Mouse (Mus musculus): Measurements from ENCODE around the gene Fgfr2. TPM values are rescaled to one million over a fixed set of nuclear protein-coding genes. Genes with fewer than 3 reads are reported as not detected.
A peak's percentile ranks its signal among the peaks of the same experiment; 100 is the strongest.

The Fgfr2 gene
- polyA plus RNA-seq, 1 experiment, result 59.9 TPM

- no peak for TF ChIP-seq POLR2A (IDR thresholded peaks at IDR 0.05; ENCODE audit: low read depth, low read length)
- no peak for TF ChIP-seq CTCF (IDR thresholded peaks at IDR 0.05; ENCODE audit: borderline replicate concordance, insufficient read depth, low read length)
- no peak overlapping the region for H3K4me3 ChIP-seq (ENCODE audit: insufficient read depth, low read length)
- no peak overlapping the region for H3K27ac ChIP-seq (ENCODE audit: insufficient read depth, low read length)
- no peaks in the 10 kb centered on the region; the same call in 1 of the 2 replicates for H3K4me1 ChIP-seq (ENCODE audit: control insufficient read depth, insufficient read depth, low read length)
Observed at GRCm38 (mm10) chr7:132169419-132170169, 953.6 kb downstream of the Fgfr2 start.

GRCm38 (mm10) chr7:132167239-132167638, 955.9 kb downstream of the Fgfr2 start:
- Histone ChIP-seq H3K4me1 (ENCODE audit: control insufficient read depth, insufficient read depth, low read length) (no peaks in the 10 kb centered on the region; the same call in 1 of the 2 replicates), H3K27ac (ENCODE audit: insufficient read depth, low read length) (no peak overlapping the region), H3K4me3 (ENCODE audit: insufficient read depth, low read length) (no peak overlapping the region)
- no peak for TF ChIP-seq POLR2A (IDR thresholded peaks at IDR 0.05; ENCODE audit: low read depth, low read length)
- TF ChIP-seq CTCF (IDR thresholded peaks at IDR 0.05; ENCODE audit: borderline replicate concordance, insufficient read depth, low read length), result no peak

- Histone ChIP-seq H3K4me1 (ENCODE audit: control insufficient read depth, insufficient read depth, low read length) (no peaks in the 10 kb centered on the region), H3K27ac (ENCODE audit: insufficient read depth, low read length) (no peak overlapping the region), H3K4me3 (ENCODE audit: insufficient read depth, low read length) (no peak overlapping the region)
- TF ChIP-seq POLR2A (IDR thresholded peaks at IDR 0.05; ENCODE audit: low read depth, low read length) (no peak), CTCF (IDR thresholded peaks at IDR 0.05; ENCODE audit: borderline replicate concordance, insufficient read depth, low read length) (no peak)
Observed at GRCm38 (mm10) chr7:132162254-132162653, 960.9 kb downstream of the Fgfr2 start.

DNA sequence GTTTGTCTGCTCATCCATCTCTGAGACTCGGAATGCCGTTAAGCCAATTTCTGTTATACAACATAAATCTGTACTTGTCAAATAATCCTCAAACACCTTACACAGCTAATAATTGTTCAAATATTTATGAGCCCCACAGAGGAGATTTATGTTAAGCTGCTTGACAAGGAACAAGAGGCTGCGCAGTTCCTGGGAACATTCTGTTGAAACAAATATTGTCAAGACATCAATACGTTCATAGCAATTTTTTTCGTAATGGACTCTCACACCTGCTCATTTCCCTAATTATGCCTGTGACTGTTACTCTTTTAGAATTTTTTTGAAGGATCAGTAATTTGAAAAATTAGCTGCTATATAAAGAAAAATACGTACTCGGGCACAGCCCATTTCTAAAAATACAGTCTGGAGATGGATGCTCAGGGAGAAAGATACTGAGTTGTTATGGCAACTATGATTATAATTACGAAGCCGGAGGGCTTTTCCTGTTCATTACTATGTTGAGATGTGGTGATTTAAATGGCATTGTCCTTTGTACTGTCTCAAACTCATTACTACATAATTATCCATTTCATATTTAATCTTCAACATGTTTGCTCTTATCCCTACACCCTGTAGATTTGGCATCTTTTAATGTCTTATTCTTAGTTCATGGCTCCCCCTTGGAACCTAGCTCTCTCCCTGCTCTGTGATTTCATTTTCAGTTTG, 964.7 kb downstream of the Fgfr2 start:
- no peaks in the 10 kb centered on the region for H3K4me1 ChIP-seq (ENCODE audit: control insufficient read depth, insufficient read depth, low read length)
- H3K27ac ChIP-seq (ENCODE audit: insufficient read depth, low read length), result no peak overlapping the region
- TF ChIP-seq POLR2A (IDR thresholded peaks at IDR 0.05; ENCODE audit: low read depth, low read length), result no peak
- no peak for TF ChIP-seq CTCF (IDR thresholded peaks at IDR 0.05; ENCODE audit: borderline replicate concordance, insufficient read depth, low read length)
- H3K4me3 ChIP-seq (ENCODE audit: insufficient read depth, low read length), result no peak overlapping the region

- no peak within 1 kb of the TSS for H3K4me3 ChIP-seq (ENCODE audit: insufficient read depth, low read length)
- H3K27ac ChIP-seq (ENCODE audit: insufficient read depth, low read length), result no peak within 1 kb of the TSS
- TF ChIP-seq POLR2A (IDR thresholded peaks at IDR 0.05; ENCODE audit: low read depth, low read length) (no peak), CTCF (IDR thresholded peaks at IDR 0.05; ENCODE audit: borderline replicate concordance, insufficient read depth, low read length) (no peak)
- no peaks in the 10 kb centered on the region for H3K4me1 ChIP-seq (ENCODE audit: control insufficient read depth, insufficient read depth, low read length)
Observed at GRCm38 (mm10) chr7:132154368-132154961, 968.7 kb downstream of the Fgfr2 start, which contains the start of gene Cpxm2. Gene Cpxm2, minus strand, starts transcription at chr7:132154739.

GRCm38 (mm10) chr7:132153725-132154147, 969.4 kb downstream of the Fgfr2 start:
- Histone ChIP-seq H3K4me3 (ENCODE audit: insufficient read depth, low read length) (no peak overlapping the region), H3K27ac (ENCODE audit: insufficient read depth, low read length) (no peak overlapping the region)
- no peak for TF ChIP-seq CTCF (IDR thresholded peaks at IDR 0.05; ENCODE audit: borderline replicate concordance, insufficient read depth, low read length)
- TF ChIP-seq POLR2A (IDR thresholded peaks at IDR 0.05; ENCODE audit: low read depth, low read length), result no peak

GRCm38 (mm10) chr7:132145227-132145800, 977.8 kb downstream of the Fgfr2 start:
- no peaks in the 10 kb centered on the region for H3K4me1 ChIP-seq (ENCODE audit: control insufficient read depth, insufficient read depth, low read length)
- H3K27ac ChIP-seq (ENCODE audit: insufficient read depth, low read length), result peak overlapping the region; percentile 42; the same call in 1 of the 2 replicates
- TF ChIP-seq CTCF (IDR thresholded peaks at IDR 0.05; ENCODE audit: borderline replicate concordance, insufficient read depth, low read length) (no peak), POLR2A (IDR thresholded peaks at IDR 0.05; ENCODE audit: low read depth, low read length) (no peak)
- H3K4me3 ChIP-seq (ENCODE audit: insufficient read depth, low read length), result no peak overlapping the region

More at GRCm38 (mm10) chr7:132153725-132154147, 969.4 kb downstream of the Fgfr2 start:
- H3K4me1 ChIP-seq (ENCODE audit: control insufficient read depth, insufficient read depth, low read length), result no peaks in the 10 kb centered on the region

DNA sequence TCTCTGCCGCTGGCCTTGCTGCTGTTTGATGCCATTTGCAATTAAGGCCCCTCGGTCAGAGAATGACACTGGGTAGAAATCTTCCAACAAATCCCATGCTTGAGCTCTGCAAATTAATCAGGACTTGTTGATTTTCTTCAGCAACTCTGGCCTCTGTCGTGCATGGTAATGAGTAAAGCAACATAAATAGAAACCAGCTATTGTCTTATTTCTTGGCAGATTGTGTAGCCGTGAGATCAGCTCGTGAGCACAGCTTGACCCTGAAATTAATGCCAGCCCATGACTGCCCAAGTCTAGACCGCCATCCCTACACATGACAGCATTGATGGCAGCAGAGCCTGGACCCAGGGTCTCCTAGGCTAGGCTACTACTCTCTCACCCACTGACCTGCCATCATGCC, 994.5 kb downstream of the Fgfr2 start:
- no peak overlapping the region for H3K4me3 ChIP-seq (ENCODE audit: insufficient read depth, low read length)
- no peaks in the 10 kb centered on the region for H3K4me1 ChIP-seq (ENCODE audit: control insufficient read depth, insufficient read depth, low read length)
- no peak for TF ChIP-seq POLR2A (IDR thresholded peaks at IDR 0.05; ENCODE audit: low read depth, low read length)
- no peak for TF ChIP-seq CTCF (IDR thresholded peaks at IDR 0.05; ENCODE audit: borderline replicate concordance, insufficient read depth, low read length)
- H3K27ac ChIP-seq (ENCODE audit: insufficient read depth, low read length), result no peak overlapping the region

- Histone ChIP-seq H3K4me3 (ENCODE audit: insufficient read depth, low read length) (no peak overlapping the region), H3K27ac (ENCODE audit: insufficient read depth, low read length) (no peak overlapping the region), H3K4me1 (ENCODE audit: control insufficient read depth, insufficient read depth, low read length) (no peaks in the 10 kb centered on the region; the same call in 1 of the 2 replicates)
- no peak for TF ChIP-seq POLR2A (IDR thresholded peaks at IDR 0.05; ENCODE audit: low read depth, low read length)
- no peak for TF ChIP-seq CTCF (IDR thresholded peaks at IDR 0.05; ENCODE audit: borderline replicate concordance, insufficient read depth, low read length)
Observed at GRCm38 (mm10) chr7:132124948-132125347, 998.2 kb downstream of the Fgfr2 start.
